Mouse (Mus musculus) layer of hippocampus, adult 2 months (tissue): Measurements from ENCODE around the gene Tex52. TPM values are rescaled to one million over a fixed set of nuclear protein-coding genes. Genes with fewer than 3 reads are reported as not detected.
"Not testable (repeated sequence)": the region's sequence is repeated elsewhere in the genome, so short reads cannot be mapped to it uniquely, and the experiment has no call there.

ENCODE experiments used
- DNase-seq, 2 experiments: peaks; one replicate each; pipeline ENCODE4 v3.0.0; 2022; ENCODE audit warnings: low spot score in 2 of 2
- H3K27ac ChIP-seq: fragments of 200-600 bp; 2 replicates; pipeline ENCODE4 v1.8.1; 2022
- H3K4me3 ChIP-seq: fragments of 200-600 bp; 2 replicates; pipeline ENCODE4 v1.8.1; 2022; ENCODE audit warnings: mild to moderate bottlenecking
- CTCF ChIP-seq: fragments of 200-600 bp; conservative IDR thresholded peaks from 2 replicates; pipeline ENCODE4 v1.8.1; 2022; ENCODE audit warnings: antibody characterized with exemption, mild to moderate bottlenecking, moderate library complexity
- total RNA-seq, 2 experiments: library from RNA; stranded (reverse); gene quantifications; 2 replicates each; pipeline ENCODE4 v1.2.3; 2021

Gene Tex52
- total RNA-seq, 2 experiments from 2014 or later: 1.3 to 1.5 TPM

DNA sequence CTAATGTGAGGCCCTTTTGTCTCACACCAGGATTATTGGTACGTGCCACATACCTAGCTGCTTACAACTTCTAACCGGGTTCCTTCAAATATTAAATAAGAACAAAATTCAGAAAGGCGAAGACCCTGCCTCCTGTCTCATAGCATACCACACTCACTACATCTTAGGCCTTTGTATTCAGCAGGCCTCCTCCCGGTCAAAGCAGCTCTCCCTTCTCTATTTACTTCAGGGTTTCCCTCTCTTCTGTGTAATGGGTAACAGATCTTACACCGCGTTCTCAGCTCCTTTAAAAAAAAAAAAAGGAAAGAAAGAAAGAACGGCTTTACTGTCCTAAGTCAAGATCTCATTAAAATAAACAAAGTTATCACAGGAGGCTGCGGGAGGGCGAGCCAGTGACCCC is 13.4 kb upstream of the Tex52 start:
- DNase-seq: no peak
- Histone ChIP-seq H3K4me3 (peak overlapping the region; percentile 87), H3K27ac (peak overlapping the region; percentile 90)
- TF ChIP-seq CTCF: no peak

DNA sequence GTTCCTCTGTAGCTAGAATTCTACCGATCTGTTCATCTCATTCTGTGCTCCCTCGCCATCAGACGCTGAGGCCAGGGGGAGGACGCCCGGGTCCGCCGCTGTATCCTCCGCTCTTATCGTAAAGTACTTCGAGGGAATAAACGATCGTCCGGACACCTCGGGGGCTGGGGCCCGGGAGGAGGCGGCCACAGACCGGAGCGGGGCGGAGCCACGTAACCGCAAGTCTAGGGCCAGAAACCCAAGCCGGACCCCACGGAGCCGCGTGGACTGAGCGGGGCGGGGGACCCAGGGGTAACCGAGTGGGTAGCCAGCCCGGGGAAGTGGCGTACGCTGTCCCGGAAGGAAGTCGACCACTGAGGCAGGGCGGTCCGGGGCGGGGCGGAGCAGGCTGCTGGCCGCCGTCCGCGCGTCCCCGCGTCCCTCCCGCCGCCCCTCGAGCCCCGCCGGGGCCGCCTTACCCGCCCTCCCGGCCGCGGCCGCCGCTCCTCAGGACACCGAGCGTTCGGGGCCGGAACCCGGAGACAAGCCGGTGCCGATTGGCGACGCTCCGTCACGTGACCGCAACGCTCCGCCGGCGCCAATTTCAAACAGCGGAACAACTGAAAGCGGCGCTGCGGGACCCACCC is 12.8 kb upstream of the Tex52 start, which contains the start of the genes Rhno1 and Foxm1:
Gene Rhno1, minus strand, starts transcription at position 531 of the 626 bp plus-strand sequence.
Gene Foxm1, plus strand, starts transcription at position 587 of the 626 bp plus-strand sequence.
- peak; percentile 69 to 72 for DNase-seq
- Histone ChIP-seq H3K4me3 (peak within 1 kb of the TSS; percentile 87), H3K27ac (peak within 1 kb of the TSS; percentile 90)
- TF ChIP-seq CTCF: no peak

DNA sequence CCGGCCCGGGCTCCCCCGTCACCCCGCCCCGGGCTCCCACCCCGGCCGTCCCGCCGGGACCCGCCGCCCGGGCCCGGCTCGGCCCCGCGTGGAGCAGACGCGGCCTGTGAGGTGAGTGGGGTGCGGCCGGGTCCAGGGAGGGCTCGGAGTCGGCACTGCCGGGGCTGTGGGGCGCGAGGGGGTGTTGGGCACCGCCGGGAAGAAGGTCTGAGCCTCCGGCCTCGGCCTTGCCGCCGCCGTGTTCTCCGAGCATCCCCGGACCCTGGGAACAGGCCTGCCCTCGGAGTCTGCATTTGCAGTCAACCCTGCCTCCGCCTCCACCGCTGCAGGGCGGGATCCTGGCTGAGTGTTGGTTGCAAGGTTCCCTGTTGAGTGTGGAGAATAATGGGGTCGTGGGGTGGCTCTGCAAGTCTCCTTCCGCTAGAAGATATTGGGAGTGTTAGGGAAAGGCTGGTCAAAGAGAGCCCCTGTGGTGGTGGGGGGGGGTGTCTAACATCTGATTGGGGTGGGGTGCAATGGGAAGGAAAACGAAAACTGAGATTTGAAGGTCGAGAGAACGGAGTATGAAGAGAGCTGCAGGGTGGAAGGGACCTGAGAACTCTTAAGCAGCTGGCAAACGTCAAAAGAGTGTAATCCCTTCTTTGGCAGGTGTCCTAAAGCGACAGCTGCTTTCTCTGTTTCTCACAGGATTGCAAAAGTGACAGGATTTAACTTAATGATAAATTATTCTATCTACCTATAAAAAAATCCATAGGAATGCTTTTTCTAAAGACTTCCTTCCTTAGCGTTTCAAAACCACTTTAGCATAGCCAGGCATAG is 12.0 kb upstream of the Tex52 start:
- H3K27ac ChIP-seq: no peak overlapping the region
- no peak for TF ChIP-seq CTCF
- peak overlapping the region; percentile 87 for H3K4me3 ChIP-seq
- no peak for DNase-seq

DNA sequence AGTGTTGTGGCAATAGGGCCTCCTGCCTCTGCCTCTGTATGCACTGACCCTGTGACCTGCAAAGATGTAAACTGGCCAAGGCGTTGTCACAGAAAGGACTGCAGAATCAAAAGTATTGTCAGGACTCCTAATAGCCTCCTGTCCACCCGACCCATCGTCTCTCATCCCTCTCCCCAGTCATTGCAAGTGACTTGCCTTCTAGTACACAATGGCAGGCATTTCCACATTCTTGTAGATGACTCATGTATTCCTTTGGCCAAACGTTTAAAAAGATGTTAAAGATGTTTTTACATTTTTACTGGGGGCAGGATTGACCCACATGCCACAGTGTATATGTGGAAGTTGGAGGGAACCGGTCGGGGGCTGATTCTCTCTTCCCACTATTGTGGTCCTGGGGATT is 10.5 kb upstream of the Tex52 start:
- H3K4me3 ChIP-seq: no peak overlapping the region
- no peak for TF ChIP-seq CTCF
- H3K27ac ChIP-seq: no peak overlapping the region
- DNase-seq: no peak

DNA sequence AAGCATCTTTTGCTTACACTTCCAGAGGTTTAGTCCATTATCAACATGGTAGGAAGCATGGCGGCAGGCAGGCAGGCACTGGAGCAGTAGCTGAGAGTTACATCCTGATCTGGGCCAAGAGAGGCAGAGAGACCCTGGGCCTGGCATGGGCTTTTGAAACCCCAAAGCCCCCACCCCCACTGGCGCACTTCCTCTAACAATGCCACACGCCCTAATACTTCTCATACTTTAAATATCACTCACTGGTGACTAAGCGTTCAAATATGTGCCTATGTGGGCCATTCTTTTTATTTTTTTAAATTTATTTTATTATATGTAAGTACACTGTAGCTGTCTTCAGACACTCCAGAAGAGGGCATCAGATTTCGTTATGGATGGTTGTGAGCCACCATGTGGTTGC is 8.8 kb upstream of the Tex52 start:
- TF ChIP-seq CTCF: no peak
- Histone ChIP-seq H3K4me3 (no peak overlapping the region), H3K27ac (no peak overlapping the region)
- no peak for DNase-seq

DNA sequence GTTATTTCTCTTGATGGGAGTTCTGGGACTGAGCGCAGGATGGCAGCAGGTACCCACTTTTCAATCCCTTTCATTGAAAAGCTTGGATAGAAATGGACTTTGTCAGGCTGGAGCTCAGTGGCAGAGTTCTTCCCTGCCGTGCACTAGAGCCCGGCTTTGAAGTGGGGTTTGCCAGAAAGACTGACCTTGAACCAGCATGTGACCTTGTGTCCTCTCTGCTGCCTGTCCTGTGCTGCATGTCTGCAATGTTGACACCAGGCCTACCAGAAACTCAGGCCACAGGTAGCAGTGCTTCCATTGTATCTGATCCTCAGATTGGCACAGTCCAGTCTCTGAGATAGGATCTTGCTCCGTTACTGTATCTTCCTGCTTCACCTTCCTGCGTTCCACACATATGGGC is 5.2 kb upstream of the Tex52 start:
- Histone ChIP-seq H3K27ac (no peak overlapping the region), H3K4me3 (no peak overlapping the region)
- no peak for DNase-seq
- TF ChIP-seq CTCF: peak; percentile 42

DNA sequence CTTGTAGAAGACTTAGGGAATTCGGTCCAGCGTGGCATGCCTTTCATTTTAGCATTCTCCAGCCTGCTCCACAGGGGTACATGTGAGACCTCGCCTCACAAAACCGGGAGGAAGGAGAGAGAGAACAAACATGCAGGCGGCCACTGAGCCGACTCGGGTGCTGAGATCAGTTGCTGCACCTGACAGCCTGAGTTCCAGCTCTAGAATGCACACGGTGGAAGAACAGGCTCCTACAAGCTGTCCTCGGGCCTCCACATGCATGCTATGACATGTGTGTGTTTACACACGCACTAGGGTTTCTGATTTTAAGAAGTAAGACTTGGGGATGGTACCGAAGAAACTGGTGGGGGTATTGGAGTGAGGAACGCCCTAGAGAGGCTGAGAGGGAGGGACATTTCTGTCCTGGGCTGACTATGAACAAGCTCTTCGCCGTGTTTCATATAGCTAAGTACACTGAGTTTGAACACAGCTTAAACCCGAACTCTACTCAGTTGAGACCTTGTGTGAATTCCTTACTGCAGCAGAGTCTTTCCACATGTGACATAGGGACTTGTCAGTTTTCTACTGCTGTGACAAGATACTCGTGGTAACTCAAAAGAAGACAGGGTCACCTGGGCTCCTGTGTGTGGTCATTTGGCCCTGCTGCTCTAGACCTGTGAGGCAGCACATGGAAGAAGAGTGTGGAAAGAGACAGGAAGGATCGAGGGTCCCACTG is 1.3 kb downstream of the Tex52 start:
- no peak for TF ChIP-seq CTCF
- no peak overlapping the region; the same call in 1 of the 2 replicates for H3K4me3 ChIP-seq
- H3K27ac ChIP-seq: peak overlapping the region; percentile 84
- DNase-seq: no peak

DNA sequence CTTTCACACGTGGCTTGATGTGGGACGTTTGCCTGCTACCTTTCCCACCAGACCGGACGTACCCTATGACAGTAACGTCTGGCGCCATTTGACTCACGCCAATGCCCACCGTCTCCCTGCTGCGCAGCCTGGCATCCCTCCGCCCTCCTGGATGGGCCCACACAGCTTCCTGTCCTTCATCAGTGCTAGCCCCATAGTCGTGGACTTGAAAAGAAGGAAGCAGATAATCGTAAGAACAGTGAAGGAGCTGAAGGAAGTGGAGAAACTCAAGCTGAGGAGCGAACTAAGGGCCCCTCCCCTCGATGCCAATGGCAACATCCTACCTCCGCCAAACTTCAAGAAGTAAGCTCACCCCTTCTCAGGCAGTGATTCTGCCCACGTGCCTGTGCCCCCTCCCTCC is 4.4 kb downstream of the Tex52 start:
- no peak overlapping the region for H3K27ac ChIP-seq
- TF ChIP-seq CTCF: no peak
- DNase-seq: no peak
- no peak overlapping the region for H3K4me3 ChIP-seq

DNA sequence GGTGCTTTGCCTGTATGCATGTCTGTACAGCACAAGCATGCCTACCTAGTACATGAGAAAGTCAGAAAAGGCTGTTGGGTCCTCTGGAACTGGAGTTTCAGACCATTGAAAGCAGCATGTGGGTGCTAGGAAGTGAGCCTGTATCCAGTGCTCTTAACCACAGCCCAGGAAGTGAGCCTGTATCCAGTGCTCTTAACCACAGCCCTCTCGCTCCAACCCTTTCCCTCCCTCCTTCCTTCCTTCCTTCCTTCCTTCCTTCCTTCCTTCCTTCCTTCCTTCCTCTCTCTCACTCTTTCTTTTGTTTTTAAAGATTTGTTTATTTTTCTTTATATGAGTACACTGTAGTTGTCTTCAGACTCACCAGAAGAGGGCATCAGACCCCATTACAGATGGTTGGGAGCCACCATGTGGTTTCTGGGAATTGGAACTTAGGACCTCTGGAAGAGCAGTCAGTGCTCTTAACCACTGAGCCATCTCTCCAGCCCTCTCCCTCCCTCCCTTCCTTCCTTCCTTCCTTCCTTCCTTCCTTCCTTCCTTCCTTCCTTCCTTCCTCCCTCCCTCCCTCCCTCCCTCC is 5.4 kb downstream of the Tex52 start:
- H3K4me3 ChIP-seq, DNase-seq, H3K27ac ChIP-seq: not testable (repeated sequence)
- peak; percentile 59 for TF ChIP-seq CTCF

DNA sequence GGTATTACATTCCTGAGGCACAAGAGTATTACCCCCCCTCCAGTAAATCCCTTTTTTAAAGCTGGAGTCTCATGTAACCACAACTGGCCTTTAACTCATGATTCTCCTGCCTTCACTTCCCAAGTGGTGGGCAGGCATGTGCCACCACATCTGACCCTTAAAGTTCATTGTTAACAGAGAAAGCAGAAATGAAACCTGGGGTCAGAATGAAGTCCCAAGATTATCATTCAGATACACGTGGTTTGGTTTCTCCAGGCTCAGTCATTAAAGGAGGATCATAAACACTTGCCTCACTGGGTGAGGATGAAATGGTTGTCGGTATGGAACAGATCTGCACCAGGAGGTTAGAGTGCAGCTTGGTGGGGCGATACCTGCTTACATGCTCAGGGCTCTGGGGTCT is 6.0 kb downstream of the Tex52 start:
- no peak for TF ChIP-seq CTCF
- no peak for DNase-seq
- Histone ChIP-seq H3K27ac (no peak overlapping the region), H3K4me3 (no peak overlapping the region)

DNA sequence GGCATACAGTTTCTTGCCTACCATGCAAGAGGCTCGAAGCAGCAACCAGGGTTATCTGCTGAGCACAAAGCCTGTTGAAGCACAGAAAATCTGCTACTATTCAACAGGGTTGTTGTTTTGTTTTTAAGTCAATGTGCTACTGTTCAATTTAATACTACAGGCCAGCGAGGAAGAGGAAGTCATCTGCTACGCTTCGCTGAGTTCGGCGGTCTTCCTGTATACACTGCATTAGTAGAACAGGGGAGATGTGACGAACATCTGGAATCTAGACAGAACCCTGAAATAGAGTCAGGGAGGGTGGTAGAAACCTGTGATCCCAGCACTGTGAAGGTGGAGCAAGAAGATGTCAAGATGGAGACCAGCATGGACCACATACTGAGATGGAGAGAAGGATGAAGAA is 8.5 kb downstream of the Tex52 start:
- TF ChIP-seq CTCF: no peak
- no peak for DNase-seq
- Histone ChIP-seq H3K4me3 (no peak overlapping the region), H3K27ac (no peak overlapping the region)

DNA sequence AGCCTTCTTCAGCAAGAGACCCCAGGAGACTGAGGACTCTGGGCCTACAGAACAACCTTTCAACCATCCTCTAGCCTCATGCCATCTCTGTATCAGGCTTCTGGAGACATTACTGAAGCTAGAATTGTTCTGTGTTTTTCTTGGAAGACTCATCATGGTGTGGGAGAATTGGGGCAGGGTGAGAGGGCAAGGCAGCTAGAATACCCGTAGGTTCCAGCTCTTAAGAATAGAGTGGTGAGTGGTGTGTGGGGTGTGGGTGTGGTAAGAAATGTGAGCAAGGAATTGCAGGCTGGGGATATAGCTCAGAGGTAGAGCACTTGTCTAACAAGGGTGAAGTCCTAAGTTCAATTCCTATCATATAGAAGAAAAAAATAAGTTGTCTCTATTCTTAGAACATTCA is 9.8 kb downstream of the Tex52 start:
- TF ChIP-seq CTCF: no peak
- no peak overlapping the region for H3K27ac ChIP-seq
- DNase-seq: no peak
- no peak overlapping the region for H3K4me3 ChIP-seq

DNA sequence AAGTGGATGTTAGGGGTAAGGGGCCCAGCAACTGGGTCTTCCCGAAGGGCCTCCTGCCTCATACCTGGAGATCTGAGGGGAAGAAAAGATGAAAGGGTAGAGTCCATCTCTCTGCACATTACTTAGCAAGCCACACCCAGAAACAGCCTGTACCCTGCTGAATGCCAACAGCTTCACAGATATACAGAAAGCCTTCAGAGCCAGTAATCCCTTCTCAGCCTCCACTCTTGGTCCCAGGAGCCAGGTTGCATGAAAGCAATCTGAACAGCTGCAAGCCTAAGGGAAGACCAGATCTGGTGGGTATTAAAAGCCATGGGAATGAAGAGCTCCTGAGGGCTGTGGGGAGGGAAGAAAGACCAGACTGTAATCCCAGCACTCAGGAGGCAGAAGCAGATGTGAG is 13.9 kb downstream of the Tex52 start:
- no peak for DNase-seq
- H3K27ac ChIP-seq: no peak overlapping the region
- H3K4me3 ChIP-seq: no peak overlapping the region
- no peak for TF ChIP-seq CTCF
